Mouse (Mus musculus) thymus, postnatal 36 days (tissue): ENCODE measurements around the gene Klri1.
"Not testable (repeated sequence)": the region's sequence is repeated elsewhere in the genome, so short reads cannot be mapped to it uniquely, and the experiment has no call there.

Source experiments
- DNase-seq, 2 experiments: peaks; one replicate each; pipeline ENCODE4 v3.0.0; 2022; ENCODE audit warnings: mixed read lengths in 2 of 2

Gene Klri1

GRCm38 (mm10) chr6:129717032-129717431 lies at the start of gene Klri1:
Gene Klri1 (minus strand): TSS chr6:129717132.
- DNase-seq, result no peak

GRCm38 (mm10) chr6:129747654-129748032 lies 30.7 kb upstream of the Klri1 start:
- no peak for DNase-seq

GRCm38 (mm10) chr6:129747016-129747653 lies 30.2 kb upstream of the Klri1 start:
- DNase-seq, result no peak

- DNase-seq, result no peak
Observed at GRCm38 (mm10) chr6:129746151-129746550, 29.2 kb upstream of the Klri1 start.

- DNase-seq, result no peak
Observed at GRCm38 (mm10) chr6:129740069-129740721, 23.3 kb upstream of the Klri1 start, which contains the start of gene Klri2. Gene Klri2 (minus strand): TSS chr6:129740484.

- DNase-seq, result no peak
Observed at GRCm38 (mm10) chr6:129736414-129736813, 19.5 kb upstream of the Klri1 start.

- DNase-seq, result no peak
Observed at GRCm38 (mm10) chr6:129727237-129727636, 10.3 kb upstream of the Klri1 start.

GRCm38 (mm10) chr6:129721390-129721789 lies 4.5 kb upstream of the Klri1 start:
- DNase-seq, result no peak

- DNase-seq, result no peak
Observed at GRCm38 (mm10) chr6:129720487-129720886, 3.6 kb upstream of the Klri1 start.

- DNase-seq, result no peak
Observed at GRCm38 (mm10) chr6:129713566-129713965, 3.4 kb downstream of the Klri1 start.

- DNase-seq, result not testable (repeated sequence)
Observed at GRCm38 (mm10) chr6:129691436-129691835, 25.5 kb downstream of the Klri1 start.

- DNase-seq, result peak; percentile 2 to 16
Observed at GRCm38 (mm10) chr6:129680379-129680778, 36.6 kb downstream of the Klri1 start.

- no peak for DNase-seq
Observed at GRCm38 (mm10) chr6:129678873-129679272, 38.1 kb downstream of the Klri1 start, which contains the start of gene Klrc1. Gene Klrc1 (minus strand): TSS chr6:129678973.

- not testable (repeated sequence) for DNase-seq
Observed at GRCm38 (mm10) chr6:129661301-129661700, 55.6 kb downstream of the Klri1 start.

GRCm38 (mm10) chr6:129660589-129660988 lies 56.3 kb downstream of the Klri1 start, which contains the start of gene Klrc2:
Gene Klrc2 (minus strand): TSS chr6:129660689.
- not testable (repeated sequence) for DNase-seq
